Mouse (Mus musculus): ENCODE measurements around the gene Arhgap25.
A peak's percentile ranks its signal among the peaks of the same experiment; 100 is the strongest.
"Not testable (repeated sequence)": the region's sequence is repeated elsewhere in the genome, so short reads cannot be mapped to it uniquely, and the experiment has no call there.

The Arhgap25 gene

DNA sequence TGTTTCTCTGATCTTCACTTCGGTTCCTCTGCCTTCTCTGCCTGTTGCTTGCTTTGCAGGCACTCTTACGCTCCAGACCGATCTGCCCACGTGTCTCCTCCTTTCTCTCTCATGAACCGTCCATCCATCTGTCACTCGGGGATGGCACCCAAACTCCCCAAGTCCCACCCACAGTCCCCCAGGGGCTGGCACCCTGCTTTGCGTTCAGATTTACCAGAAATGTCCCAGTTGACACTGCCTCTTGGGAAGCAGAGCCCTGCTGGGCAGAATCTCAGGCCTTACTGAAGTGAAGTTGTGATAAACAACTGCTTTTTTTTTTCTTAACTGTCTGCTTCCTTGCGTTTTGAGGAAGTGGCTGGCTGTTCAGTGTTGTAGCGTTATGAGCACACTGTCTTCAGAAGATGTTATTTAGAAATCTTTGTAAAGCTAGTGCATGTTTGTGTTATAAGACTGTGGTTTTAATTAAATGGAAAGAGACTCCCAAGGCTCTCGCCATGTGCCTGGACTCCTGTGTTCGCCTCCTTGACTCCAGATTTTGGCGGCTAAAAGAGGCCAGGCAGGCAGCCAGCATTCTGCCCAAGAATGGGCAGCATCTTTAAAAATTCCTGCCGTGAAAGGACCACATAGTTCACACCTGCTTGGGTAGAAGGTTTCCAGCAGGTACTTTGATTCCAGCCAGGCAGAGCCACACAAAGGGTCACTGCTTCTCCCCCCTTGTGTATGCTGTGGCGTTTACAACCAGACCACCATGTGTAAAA lies at the start of gene Arhgap25:
Gene Arhgap25, minus strand, starts transcription at position 307 of the 758 bp plus-strand sequence.
- no peak for DNase-seq (ENCODE audit: low spot score in 2 of 2)

DNA sequence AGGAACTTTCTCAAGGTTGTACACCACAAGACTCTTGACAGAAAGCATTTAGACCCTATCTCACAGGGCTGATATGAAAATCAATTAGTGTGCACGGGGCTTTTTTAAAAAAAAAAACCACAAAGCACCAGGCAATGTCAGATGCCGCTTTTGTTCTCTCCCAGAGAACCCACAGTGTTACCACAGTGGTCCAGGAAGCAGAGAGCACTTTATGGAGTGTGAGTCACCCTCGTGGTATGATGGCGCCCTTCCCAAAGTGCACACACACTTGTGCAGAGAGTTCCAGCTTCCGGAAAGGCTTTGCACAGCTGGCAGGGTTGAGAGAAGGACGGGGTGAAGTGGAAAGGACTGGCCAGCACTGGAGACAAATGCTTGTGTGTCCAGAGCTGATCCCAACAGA lies 49.4 kb upstream of the Arhgap25 start:
- DNase-seq (ENCODE audit: low spot score in 2 of 2) = peak; percentile 49 to 56

DNA sequence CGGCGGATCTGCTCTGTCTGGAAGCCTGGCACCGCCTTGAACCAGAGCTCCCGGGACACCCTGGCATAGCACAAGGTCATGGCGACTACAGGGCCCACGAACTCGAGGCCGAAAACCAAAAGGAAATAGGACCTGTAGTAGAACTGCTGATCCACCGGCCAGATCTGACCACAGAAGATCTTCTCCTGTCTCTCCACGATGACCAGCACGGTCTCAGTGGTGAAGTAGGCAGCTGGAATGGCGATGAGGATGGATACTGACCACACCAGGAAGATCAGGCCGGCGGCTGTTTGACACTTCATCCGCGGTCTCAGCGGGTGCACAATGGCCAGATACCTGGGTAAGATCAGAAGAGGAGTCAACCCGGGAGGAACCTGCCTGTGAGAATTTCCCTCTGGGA lies 48.5 kb upstream of the Arhgap25 start:
- DNase-seq (ENCODE audit: low spot score in 2 of 2) = no peak

DNA sequence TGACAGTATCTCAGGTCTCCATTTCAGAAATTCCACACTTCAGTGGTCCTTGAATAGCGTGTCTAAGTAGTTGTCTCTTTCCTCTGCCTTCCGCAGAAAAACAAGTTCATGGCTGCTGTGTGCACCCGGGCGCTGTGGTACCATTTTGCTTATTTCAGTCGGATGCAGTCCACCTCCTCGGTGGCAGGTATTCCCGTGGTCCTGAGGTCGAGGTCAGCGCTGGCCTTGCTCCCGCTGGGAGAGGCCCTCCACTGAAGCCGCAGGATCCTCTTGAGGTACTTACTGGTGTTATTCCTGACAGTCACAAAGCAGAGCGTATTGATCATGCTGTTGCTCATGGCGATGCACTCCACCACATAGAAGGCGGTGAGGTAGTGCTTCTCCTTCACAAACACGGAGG lies 48.0 kb upstream of the Arhgap25 start:
- no peak for DNase-seq (ENCODE audit: low spot score in 2 of 2)

DNA sequence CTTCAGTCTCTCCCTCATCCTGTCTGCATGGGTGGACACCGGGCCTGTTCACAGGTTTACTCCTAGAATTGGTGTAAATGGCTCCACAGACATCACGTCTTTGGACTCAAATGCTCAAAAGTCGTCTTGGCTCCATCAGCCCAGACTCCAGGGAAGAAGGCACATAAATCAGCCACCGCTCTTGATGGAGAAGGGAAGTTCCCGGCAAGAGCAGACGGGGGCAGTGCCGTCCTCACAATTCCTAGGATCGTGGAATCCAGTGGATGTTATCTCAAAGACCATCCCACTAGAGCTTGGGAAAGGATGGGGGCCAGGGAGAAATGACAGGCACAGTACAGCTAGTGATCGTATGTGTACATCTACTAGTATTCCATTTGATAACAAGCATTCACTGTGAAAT lies 45.2 kb upstream of the Arhgap25 start:
- DNase-seq (ENCODE audit: low spot score in 2 of 2) = no peak

DNA sequence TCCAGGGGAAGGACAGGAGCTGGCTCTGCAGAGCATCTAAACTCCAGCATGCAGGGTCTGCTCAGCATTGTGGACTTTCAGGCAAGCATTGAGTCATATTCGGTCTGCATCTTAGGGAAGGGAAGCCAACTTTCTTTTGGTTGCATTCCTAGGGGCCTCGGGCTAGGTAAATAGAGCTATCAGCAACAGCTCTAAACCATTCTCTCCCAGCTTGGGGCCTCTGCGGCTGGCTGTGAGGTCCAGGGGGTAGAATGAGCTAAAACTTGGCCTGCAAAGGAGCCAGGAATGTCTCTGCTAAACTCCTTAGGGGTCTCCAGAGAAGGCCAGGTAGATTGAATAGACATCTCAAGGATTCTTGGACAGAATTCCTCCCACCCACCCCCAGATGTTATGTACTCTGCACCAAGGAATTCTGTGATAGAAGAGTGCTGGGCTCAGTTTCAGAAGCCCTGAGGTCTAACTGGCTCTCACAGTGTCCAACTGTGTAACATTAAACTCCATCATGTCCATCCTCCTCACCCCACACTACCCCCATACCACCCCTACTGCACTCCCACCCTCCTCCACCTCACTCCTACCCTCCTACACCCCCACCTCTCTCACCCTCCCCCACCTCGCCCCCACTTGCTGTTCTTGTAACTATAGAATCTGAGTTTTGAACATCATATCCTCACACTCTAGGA lies 43.7 kb upstream of the Arhgap25 start:
- DNase-seq (ENCODE audit: low spot score in 2 of 2) = no peak

DNA sequence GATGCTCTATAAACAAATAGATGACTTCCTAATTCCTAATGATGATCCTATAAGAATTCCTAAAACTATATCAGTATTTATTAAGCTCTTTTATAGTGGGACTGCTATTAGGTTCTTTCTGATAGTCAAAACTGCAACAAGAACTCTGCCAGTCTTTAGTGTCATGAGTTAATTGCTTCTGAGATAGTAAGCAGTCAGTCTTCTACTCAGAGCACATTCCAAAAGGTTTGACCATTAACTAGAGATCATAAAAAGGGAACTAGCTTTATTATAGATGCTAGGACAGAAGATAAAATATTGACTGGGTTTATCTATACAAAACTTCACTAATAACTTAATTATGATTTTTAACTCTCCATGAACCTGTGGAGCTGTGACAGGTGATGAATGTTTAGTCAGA lies 38.8 kb upstream of the Arhgap25 start:
- not testable (repeated sequence) for DNase-seq (ENCODE audit: low spot score in 2 of 2)

DNA sequence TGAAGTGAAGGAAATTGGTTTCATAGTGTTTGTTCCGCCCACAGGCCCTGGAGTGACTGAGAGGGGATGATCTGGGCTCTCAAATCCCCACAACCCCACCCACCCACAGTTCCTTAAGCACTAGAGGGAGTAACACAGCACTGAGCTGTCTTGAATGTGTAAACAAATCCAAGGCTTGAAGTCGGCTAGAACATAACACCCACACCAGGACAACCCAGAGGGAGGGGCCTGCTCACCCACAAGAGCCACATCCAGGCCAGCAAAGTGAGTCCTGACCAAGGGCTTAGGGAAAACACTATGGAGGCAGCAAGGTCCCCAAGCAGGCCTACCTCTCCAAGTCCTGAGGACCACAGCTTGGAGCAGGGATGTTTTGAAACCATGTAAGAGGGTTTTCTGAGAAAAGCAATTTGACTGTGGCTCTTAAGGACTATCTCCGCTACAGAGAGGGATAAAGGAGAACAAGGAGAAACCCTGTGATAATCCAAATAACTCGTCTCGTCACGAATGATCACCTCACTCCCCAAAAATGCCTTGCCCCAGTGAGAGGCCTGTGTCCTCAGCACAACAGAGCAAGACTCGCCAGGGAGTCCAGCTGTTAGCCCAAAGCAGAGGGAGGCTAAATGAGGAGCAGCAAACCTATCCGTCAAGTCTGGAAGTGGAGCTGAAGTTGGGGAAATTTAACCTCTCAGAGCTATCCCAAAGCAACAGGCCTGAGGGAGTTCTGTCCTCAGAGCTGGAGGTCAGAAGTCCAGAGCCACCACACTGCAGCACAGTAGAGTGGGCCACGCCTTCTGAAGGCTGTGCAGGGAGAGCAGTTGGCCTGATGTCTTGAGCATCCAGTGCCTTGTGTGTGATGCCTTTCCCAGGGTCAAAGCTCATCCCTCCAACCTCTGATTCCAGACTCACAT lies 34.9 kb upstream of the Arhgap25 start:
- peak in 1 of 2 experiments; percentile 28 for DNase-seq (ENCODE audit: low spot score in 2 of 2)

DNA sequence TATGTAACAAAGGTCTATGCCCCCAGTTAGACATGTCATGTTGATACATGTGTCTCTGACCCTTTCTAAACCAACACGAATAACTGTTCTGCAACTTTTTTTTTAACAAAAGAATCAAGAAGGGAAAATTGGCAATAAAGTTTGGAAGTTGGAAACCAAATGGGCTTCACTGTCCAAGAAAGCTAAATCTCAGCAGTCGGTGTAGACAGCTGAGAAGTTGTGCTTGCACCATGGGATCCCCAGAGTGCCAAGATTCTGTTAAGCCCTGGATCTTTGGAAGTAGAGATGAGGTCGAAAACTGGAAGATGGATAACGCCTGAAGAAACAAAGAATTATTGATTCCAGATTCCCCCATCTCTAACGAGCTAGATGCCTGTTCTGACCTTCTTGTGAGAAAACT lies 32.1 kb upstream of the Arhgap25 start:
- no peak for DNase-seq (ENCODE audit: low spot score in 2 of 2)

DNA sequence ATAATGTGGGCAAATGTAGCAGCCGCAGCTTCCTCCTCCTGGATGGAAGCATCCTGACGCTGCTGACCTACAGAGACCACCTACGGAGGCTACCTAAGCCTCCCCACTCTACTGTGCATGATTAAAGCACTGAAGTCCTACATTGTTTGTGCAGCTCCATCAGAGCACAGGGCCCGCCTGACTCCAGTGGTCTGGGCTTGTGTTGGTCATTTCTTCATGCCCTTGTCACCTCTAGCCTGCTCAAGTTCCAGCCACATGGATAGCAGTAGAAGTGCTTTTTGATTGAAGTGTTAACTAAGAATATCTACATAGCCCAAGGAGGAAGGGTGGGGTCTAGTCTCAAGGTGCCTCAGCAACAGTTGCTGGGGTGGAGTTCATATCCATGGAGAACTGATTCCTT lies 31.3 kb upstream of the Arhgap25 start:
- no peak for DNase-seq (ENCODE audit: low spot score in 2 of 2)

DNA sequence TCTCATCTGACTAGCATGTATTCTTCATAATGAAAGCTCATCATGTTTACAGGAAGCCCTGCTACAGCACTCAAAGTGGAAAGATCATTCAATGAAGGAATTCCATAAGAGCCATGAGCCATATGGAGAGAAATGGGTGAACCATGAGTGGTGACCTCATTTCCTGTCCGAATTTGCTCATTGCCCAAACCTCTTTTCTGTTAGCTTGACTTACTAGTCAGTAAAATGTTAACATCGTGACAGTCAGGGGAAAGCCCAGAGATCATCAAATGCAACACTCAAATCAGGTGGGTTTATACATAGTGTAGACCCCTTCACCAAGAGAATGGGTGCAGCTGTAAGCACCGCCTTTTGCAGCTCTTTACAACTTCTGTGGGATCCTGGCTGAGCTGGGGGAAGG lies 20.7 kb upstream of the Arhgap25 start:
- DNase-seq (ENCODE audit: low spot score in 2 of 2) = no peak

DNA sequence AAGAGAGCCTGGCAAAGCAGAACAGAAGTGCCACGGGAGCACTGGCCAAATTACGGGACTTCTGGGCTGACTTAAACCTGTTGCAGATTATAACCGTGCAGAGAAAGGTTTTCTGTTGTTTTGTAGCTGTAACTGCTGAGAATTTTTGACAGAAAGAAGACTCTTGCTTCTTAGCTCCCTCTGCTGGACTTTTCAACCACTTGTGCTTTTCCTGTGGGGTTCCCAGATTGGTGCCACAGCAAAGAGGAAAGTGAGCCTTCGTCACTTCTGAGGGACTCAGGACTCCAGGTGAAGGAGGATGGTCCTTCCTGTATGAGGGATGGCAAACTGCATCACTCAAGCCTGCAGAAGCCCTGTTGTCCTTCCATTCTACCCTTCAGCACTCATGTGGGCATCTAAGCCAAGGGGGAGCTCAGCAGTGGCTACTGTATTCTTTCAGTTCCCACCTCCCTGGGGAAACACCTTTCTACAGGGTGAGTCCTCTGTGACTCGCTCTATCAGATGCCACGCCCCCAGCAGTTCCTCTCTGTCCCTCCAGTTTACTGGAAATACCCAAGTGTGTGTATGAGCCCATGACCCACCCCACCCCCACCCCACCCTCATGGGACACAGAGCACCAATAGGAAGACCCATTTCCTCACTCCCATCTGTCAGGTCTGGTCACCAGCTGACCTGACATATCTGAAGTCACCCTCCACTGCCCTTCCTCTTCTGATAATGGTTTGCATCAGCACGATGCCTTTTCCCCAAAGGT lies 19.2 kb upstream of the Arhgap25 start:
- DNase-seq (ENCODE audit: low spot score in 2 of 2) = no peak

DNA sequence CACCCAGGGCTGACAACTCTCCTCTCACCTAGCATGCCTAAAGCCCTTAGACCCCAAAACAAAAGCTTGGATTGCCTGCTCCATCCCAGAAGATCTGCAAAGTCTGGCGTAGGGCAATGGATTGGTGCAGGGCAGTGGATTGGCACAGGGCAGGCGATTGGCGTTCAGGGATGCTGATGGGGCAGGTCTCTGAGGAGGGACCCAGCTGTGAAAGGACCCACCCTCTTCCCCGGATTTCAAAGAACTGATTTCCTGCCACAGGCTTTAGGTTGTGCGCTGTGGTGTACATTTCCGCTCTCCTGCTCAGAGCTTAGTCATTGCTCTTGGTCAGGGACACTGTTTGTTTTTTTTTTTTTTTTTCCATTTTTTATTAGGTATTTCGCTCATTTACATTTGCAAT lies 14.8 kb upstream of the Arhgap25 start:
- no peak for DNase-seq (ENCODE audit: low spot score in 2 of 2)

DNA sequence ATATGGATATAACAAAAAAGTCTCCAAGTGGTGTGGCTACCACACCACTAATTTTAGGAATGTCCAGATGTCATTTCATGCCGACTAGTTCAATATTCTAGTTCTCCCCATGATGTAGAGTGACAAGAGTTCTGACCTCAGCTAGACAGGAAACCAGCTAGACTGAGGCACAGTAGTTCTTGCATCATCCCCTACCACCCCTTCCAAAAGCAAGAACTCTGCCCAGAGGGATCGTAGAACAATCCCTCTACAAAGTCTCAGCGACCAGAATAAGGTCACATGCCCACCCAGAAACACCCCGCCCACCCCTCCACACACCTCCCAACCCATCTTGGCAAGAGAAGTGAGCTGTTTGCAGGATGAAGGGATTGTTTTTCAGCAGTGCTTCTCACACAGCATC lies 14.4 kb upstream of the Arhgap25 start:
- DNase-seq (ENCODE audit: low spot score in 2 of 2) = no peak

DNA sequence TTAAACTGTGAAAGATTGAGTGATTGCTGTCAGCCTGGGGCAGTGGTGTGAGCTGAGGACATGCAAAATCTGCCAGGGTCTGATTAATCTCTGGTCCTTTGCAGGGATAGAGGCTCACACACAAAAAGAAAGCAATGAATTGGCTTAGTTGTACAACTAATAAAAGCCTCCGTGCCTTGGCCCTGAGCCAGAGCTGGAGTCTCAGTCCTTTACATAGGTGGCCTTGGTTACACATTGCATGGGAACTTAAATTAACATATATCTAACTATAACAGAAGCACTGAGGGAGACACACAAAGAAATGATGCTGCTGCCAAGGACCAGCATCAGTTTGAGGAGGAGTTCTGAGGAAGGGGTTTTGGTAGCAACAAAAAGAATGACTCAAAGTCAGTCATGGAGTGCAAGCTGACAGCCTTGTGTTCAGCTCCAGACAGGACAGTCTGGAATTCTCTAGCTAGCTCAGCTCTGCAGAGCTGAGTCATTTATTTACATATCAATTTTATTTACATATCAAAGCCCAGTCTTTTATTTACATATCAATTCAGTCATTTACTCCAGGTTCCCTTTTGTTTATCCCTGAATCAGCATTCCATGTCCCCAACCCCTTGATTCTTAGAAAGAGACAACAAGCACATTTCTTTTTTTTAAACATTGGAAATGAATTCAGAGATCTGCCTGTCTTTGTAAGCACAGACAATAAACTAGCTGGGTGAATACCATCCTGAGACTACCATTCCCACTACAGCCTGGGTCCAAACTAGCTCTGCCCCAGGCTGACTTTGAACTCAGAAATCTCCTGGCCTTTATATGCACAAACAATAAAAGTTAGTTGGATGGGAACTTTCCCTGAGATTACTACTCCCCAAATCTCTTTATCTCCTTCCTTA lies 12.5 kb upstream of the Arhgap25 start:
- no peak for DNase-seq (ENCODE audit: low spot score in 2 of 2)

DNA sequence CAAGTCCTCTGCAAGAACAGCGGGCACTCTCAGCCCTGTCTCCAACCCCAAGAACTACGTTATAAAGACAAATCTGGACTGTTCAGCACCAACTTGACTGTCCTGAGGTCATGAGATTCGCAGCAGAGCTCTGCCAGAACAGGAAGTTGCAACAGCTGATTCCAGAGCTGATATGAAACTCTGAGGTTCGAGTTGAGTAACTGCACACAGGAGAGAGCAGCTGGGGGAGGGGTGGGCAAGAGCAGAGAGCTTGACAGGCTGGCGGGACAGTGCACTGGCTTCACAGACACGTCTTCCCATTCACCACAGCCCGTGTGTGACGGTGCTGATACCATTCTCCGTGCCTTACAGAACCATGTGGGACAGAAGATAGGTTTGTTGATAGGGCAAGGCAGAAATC lies 9.0 kb upstream of the Arhgap25 start:
- DNase-seq (ENCODE audit: low spot score in 2 of 2) = peak; percentile 54 to 75

DNA sequence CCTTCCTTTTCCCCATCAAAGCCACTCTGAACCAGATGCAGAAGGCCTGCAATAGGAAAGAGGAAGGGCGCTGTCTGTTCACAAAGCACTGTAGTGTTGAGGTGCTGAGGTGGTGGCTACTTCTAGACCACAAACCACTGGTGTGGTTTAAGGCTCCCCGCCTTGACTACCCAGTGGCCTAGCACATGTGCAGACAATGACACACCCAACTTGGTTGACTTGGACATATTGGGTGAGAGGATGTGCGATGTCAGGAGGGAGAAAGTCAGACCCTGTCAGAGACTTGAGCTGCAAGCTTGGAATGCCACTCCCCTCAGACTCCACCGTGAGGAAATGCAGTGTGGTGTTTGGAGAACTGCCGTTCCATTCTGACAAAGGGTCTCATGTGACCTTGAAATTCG lies 8.1 kb upstream of the Arhgap25 start:
- DNase-seq (ENCODE audit: low spot score in 2 of 2) = no peak

DNA sequence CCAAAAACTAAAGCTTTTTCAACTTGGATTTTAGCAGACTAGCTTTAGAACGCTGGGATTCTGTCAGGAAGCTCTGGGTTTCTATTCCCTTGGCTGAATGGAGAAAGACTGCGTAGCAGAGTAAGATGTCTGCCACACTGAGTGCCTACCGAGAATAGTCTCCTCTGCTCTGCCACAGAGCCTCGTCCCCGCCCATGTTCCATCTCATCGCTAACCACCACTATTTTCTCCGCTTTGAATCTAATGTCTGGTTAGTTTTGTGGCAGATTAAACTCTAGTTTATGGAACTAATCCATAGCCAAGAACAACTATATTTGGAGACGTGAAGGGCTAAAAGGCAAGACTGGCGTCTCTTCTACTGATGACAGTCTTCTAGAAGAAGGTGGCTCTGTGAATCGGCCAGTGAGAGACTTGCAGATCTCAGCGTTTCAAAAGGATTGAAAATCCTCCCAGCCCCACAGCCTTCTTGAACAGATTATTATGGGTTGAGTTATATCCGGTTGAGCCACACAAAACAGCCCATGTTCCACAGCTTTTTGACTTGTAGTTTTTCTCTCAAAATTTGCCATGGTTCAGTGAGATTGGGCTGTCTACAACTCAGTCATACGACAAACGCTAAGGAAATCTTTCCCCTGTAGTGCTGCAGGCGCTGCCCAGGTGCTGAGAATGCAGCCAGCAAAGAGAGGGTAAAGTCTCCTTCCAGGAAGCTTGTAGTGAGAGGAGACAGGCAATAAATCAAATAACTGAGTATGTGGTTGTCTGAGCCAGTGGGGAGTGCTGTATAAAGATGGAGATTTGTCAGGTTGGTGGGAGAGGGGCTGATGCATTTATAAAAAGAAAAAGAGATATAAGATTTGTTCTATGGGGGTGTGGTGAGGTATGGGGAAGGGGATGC lies 5.6 kb upstream of the Arhgap25 start:
- no peak for DNase-seq (ENCODE audit: low spot score in 2 of 2)

DNA sequence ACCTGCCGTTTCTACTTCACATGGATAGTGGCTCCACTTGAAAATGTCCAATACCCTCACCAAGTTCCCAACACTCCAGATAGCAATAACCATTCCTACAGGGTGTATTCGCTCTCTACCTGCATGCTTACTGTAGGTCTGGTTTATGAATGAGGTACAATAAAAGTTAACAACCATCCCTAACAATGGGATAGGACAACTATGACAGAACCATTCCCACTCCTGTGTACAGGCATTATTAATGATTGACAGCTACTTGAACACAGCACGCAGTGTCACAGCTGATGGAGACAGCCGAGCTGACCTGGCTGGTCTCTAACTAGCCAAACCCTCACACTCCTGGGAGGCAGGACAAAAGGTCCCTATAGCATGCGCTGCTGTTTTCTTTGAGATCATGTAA lies 4.6 kb upstream of the Arhgap25 start:
- no peak for DNase-seq (ENCODE audit: low spot score in 2 of 2)

DNA sequence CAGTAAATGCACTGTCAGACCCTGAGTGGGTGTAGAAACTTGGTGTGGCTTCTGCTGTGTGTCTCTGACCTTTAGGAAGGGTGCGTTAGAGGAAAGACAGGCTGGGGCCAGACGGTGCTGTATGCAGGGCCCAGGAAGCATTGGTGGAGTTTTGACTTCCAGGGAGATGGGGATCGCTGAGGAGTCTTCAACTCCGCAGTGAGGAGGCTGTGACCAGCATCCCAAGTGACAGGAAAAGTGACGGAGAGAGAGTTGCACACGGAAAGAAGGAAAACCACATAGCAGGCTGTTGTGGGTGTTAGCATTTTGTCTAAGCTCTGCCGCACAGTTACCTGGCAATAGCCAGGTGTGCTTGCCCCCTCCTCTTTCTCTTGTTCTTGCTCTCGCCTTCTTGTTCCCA lies 3.2 kb upstream of the Arhgap25 start:
- no peak for DNase-seq (ENCODE audit: low spot score in 2 of 2)

Data from urinary bladder, postnatal 36 days (tissue).